Mouse (Mus musculus) heart, postnatal 0 days (tissue): Measurements from ENCODE around the gene Ric8b.

Experiments used
- CTCF ChIP-seq: IDR thresholded peaks from 2 replicates; pipeline ENCODE4 v1.5.1; 2016; ENCODE audit warnings: antibody characterized with exemption, control low read depth, low read depth
- EP300 ChIP-seq: IDR thresholded peaks from 2 replicates; pipeline ENCODE4 v1.6.1; 2016; ENCODE audit warnings: antibody characterized with exemption, low read depth

GRCm38 (mm10) chr10:84916810-84917730, at the start of gene Ric8b:
- 0 out of 2 replicates have a peak, but pooled peaks have one; percentile 6 for TF ChIP-seq CTCF
- peak; percentile 13; the same call in 1 of the 2 replicates for TF ChIP-seq EP300
